Mouse (Mus musculus): ENCODE measurements at regions not wholly inside any gene's neighbourhood (a gene's known extent, or its start where the extent isn't known, plus 50 kb on each side); places are given as distances from the start of the nearest gene placed in this dataset.

GRCm38 (mm10) chr5:12639549-12639948 lies 256.4 kb downstream of the Sema3d start:
- H3K27ac ChIP-seq (ENCODE audit: insufficient read depth, low read length) = no peak overlapping the region
- TF ChIP-seq CTCF (IDR thresholded peaks at IDR 0.05; ENCODE audit: borderline replicate concordance, insufficient read depth, low read length) (no peak), POLR2A (IDR thresholded peaks at IDR 0.05; ENCODE audit: low read depth, low read length) (no peak; the same call in 1 of the 2 replicates)
- no peak overlapping the region for H3K4me3 ChIP-seq (ENCODE audit: insufficient read depth, low read length)
- H3K4me1 ChIP-seq (ENCODE audit: control insufficient read depth, insufficient read depth, low read length) = no peaks in the 10 kb centered on the region

DNA sequence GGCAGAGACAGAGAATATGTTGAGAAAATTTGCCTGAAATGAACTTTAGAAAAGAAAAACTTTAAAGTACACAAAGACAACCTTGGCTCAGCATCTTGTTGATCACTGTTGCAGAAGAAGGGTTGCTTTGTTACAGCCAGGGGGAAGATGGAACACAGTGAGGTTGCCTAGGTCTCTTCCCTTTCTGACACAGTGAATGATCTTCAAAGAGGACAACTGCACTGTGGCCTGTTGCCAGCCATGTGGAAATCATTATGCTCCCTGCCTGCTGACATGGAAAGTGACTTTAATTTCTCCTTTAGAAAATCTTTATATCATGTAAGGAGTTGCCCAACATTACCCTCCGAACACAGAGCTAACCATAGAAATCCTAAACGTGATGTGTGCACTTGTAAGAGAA lies 263.1 kb downstream of the Sema3d start:
- no peaks in the 10 kb centered on the region for H3K4me1 ChIP-seq (ENCODE audit: control insufficient read depth, insufficient read depth, low read length)
- TF ChIP-seq POLR2A (IDR thresholded peaks at IDR 0.05; ENCODE audit: low read depth, low read length) (no peak), CTCF (IDR thresholded peaks at IDR 0.05; ENCODE audit: borderline replicate concordance, insufficient read depth, low read length) (no peak)
- H3K4me3 ChIP-seq (ENCODE audit: insufficient read depth, low read length) = no peak overlapping the region
- H3K27ac ChIP-seq (ENCODE audit: insufficient read depth, low read length) = no peak overlapping the region

GRCm38 (mm10) chr5:12673666-12674065 lies 290.5 kb downstream of the Sema3d start:
- TF ChIP-seq POLR2A (IDR thresholded peaks at IDR 0.05; ENCODE audit: low read depth, low read length) (no peak), CTCF (IDR thresholded peaks at IDR 0.05; ENCODE audit: borderline replicate concordance, insufficient read depth, low read length) (no peak)
- no peaks in the 10 kb centered on the region for H3K4me1 ChIP-seq (ENCODE audit: control insufficient read depth, insufficient read depth, low read length)
- H3K4me3 ChIP-seq (ENCODE audit: insufficient read depth, low read length) = no peak overlapping the region

DNA sequence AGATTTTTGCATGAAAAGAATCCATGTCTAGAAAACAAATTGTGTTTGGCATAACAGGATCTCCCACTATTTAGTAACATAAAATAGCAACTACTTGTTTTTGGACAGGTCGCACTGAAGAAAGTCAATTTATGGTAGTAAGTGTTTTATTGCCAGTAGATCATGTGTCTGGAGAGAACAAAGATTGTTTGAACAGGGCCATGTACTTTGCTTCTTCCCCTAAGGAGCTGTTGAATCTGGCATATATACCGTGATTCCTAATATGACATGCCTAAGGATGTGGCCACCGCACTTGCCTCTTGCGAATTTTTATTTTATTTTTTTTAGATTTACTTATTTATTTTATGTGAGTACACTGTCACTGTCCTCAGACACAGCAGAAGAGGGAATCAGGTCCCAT lies 290.9 kb downstream of the Sema3d start:
- Histone ChIP-seq H3K27ac (ENCODE audit: insufficient read depth, low read length) (no peak overlapping the region), H3K4me3 (ENCODE audit: insufficient read depth, low read length) (no peak overlapping the region), H3K4me1 (ENCODE audit: control insufficient read depth, insufficient read depth, low read length) (no peaks in the 10 kb centered on the region)
- TF ChIP-seq POLR2A (IDR thresholded peaks at IDR 0.05; ENCODE audit: low read depth, low read length) (no peak), CTCF (IDR thresholded peaks at IDR 0.05; ENCODE audit: borderline replicate concordance, insufficient read depth, low read length) (no peak)

More at GRCm38 (mm10) chr5:12673666-12674065, 290.5 kb downstream of the Sema3d start:
- no peak overlapping the region for H3K27ac ChIP-seq (ENCODE audit: insufficient read depth, low read length)

- no peak overlapping the region for H3K4me3 ChIP-seq (ENCODE audit: insufficient read depth, low read length)
- H3K4me1 ChIP-seq (ENCODE audit: control insufficient read depth, insufficient read depth, low read length) = no peaks in the 10 kb centered on the region
- no peak overlapping the region for H3K27ac ChIP-seq (ENCODE audit: insufficient read depth, low read length)
- TF ChIP-seq POLR2A (IDR thresholded peaks at IDR 0.05; ENCODE audit: low read depth, low read length) = no peak
- no peak for TF ChIP-seq CTCF (IDR thresholded peaks at IDR 0.05; ENCODE audit: borderline replicate concordance, insufficient read depth, low read length)
These were observed 293.5 kb downstream of the Sema3d start for GRCm38 (mm10) chr5:12676712-12677111.

GRCm38 (mm10) chr5:12714894-12715293 lies 331.7 kb downstream of the Sema3d start:
- H3K4me1 ChIP-seq (ENCODE audit: control insufficient read depth, insufficient read depth, low read length) = no peaks in the 10 kb centered on the region
- TF ChIP-seq POLR2A (IDR thresholded peaks at IDR 0.05; ENCODE audit: low read depth, low read length) (no peak), CTCF (IDR thresholded peaks at IDR 0.05; ENCODE audit: borderline replicate concordance, insufficient read depth, low read length) (no peak)
- H3K27ac ChIP-seq (ENCODE audit: insufficient read depth, low read length) = no peak overlapping the region
- no peak overlapping the region for H3K4me3 ChIP-seq (ENCODE audit: insufficient read depth, low read length)

DNA sequence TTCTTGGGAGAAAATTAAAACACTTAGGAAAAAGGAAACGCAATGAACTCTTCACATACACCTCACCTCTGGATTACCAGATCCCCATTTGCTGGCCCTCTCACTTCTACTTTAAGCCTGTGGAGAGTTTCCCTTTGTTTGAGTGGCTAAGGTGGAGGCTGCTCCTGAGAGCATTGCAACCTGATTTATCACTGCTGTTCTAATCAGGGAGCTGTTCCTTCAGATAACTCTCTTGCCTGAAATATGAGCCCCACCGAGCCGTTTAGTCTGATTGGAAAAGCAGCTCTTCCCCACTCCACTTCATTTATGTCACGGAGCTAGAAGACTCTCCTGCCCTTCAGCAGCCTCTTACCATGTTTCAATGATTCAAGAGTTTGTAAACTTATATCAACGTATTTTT lies 368.3 kb downstream of the Sema3d start:
- H3K27ac ChIP-seq (ENCODE audit: insufficient read depth, low read length) = no peak overlapping the region
- H3K4me1 ChIP-seq (ENCODE audit: control insufficient read depth, insufficient read depth, low read length) = no peaks in the 10 kb centered on the region
- H3K4me3 ChIP-seq (ENCODE audit: insufficient read depth, low read length) = no peak overlapping the region
- TF ChIP-seq POLR2A (IDR thresholded peaks at IDR 0.05; ENCODE audit: low read depth, low read length) = no peak
- TF ChIP-seq CTCF (IDR thresholded peaks at IDR 0.05; ENCODE audit: borderline replicate concordance, insufficient read depth, low read length) = no peak

- TF ChIP-seq CTCF (IDR thresholded peaks at IDR 0.05; ENCODE audit: borderline replicate concordance, insufficient read depth, low read length) (no peak), POLR2A (IDR thresholded peaks at IDR 0.05; ENCODE audit: low read depth, low read length) (no peak)
- no peak overlapping the region for H3K27ac ChIP-seq (ENCODE audit: insufficient read depth, low read length)
- H3K4me3 ChIP-seq (ENCODE audit: insufficient read depth, low read length) = no peak overlapping the region
- no peaks in the 10 kb centered on the region for H3K4me1 ChIP-seq (ENCODE audit: control insufficient read depth, insufficient read depth, low read length)
These were observed 365.6 kb upstream of the Sema3a start for GRCm38 (mm10) chr5:12759634-12760033.

GRCm38 (mm10) chr5:12767383-12767782 lies 357.8 kb upstream of the Sema3a start:
- no peak overlapping the region for H3K4me3 ChIP-seq (ENCODE audit: insufficient read depth, low read length)
- no peak for TF ChIP-seq POLR2A (IDR thresholded peaks at IDR 0.05; ENCODE audit: low read depth, low read length)
- no peak for TF ChIP-seq CTCF (IDR thresholded peaks at IDR 0.05; ENCODE audit: borderline replicate concordance, insufficient read depth, low read length)
- H3K4me1 ChIP-seq (ENCODE audit: control insufficient read depth, insufficient read depth, low read length) = no peaks in the 10 kb centered on the region
- no peak overlapping the region for H3K27ac ChIP-seq (ENCODE audit: insufficient read depth, low read length)

DNA sequence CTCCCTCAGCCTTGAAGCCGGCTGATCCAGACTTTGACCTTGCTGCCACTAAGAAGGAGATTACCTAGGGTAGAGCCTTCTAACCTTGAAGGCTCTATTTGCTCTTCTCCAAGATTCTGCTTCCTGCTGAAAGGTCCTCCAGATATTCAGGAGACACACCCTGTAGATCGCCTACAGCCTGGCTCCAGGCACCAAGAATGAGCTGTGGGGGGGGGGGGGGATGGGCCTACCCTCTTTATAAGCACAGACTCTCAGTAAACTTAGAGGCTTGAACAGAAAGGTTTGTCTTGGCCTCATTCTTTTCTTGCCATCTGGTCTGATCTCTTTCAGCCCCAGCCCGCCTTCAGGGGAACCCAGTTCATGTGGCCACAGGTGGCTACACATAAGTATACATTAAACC lies 342.5 kb upstream of the Sema3a start:
- Histone ChIP-seq H3K27ac (ENCODE audit: insufficient read depth, low read length) (no peak overlapping the region), H3K4me1 (ENCODE audit: control insufficient read depth, insufficient read depth, low read length) (no peaks in the 10 kb centered on the region)
- TF ChIP-seq CTCF (IDR thresholded peaks at IDR 0.05; ENCODE audit: borderline replicate concordance, insufficient read depth, low read length) (no peak), POLR2A (IDR thresholded peaks at IDR 0.05; ENCODE audit: low read depth, low read length) (no peak)

GRCm38 (mm10) chr5:12808729-12809128 lies 316.5 kb upstream of the Sema3a start:
- TF ChIP-seq POLR2A (IDR thresholded peaks at IDR 0.05; ENCODE audit: low read depth, low read length) = no peak
- TF ChIP-seq CTCF (IDR thresholded peaks at IDR 0.05; ENCODE audit: borderline replicate concordance, insufficient read depth, low read length) = no peak
- no peaks in the 10 kb centered on the region for H3K4me1 ChIP-seq (ENCODE audit: control insufficient read depth, insufficient read depth, low read length)
- no peak overlapping the region for H3K27ac ChIP-seq (ENCODE audit: insufficient read depth, low read length)
- no peak overlapping the region for H3K4me3 ChIP-seq (ENCODE audit: insufficient read depth, low read length)

More for the DNA sequence above, 342.5 kb upstream of the Sema3a start:
- H3K4me3 ChIP-seq (ENCODE audit: insufficient read depth, low read length) = no peak overlapping the region

Data from embryonic fibroblast, embryonic 13.5 days (primary cell).